ENCODE assay signal across 8 mouse cellular contexts in genomic region chr3:28523004-28523482, GRCm38 (mm10).
DNase-seq lines count a peak whose midpoint lies in the region; ATAC-seq lines count a peak whose summit lies in the region.
"Had no signal": no experiment of that assay in that cellular context is flagged by ENCODE, and none has a peak within 500 bp of the region (broad histone marks: within the 10 kb centered on the region; RNA-seq: fewer than 3 reads in every experiment).

No protein-coding gene starts in this region.

- no peaks in the 10 kb centered on the region for H3K36me3 ChIP-seq in lung, embryonic 15.5 days
- H3K36me3 ChIP-seq in hindbrain, embryonic 15.5 days, result no peaks in the 10 kb centered on the region
- H3K36me3 ChIP-seq in stomach, embryonic 14.5 days (ENCODE audit: control insufficient read depth, insufficient read depth, low read length), result no peaks in the 10 kb centered on the region
- H3K36me3 ChIP-seq in liver, embryonic 11.5 days (ENCODE audit: control insufficient read depth, insufficient read depth, low read length), result no peaks in the 10 kb centered on the region
- H3K36me3 ChIP-seq: midbrain, embryonic 12.5 days had no signal

- WGBS in lung, embryonic 15.5 days, result 32% methylated on average over 6 of the region's 6 CpGs
- WGBS in hindbrain, embryonic 15.5 days, result 38% methylated on average over 6 of the region's 6 CpGs
- 38% methylated on average over 6 of the region's 6 CpGs for WGBS in stomach, embryonic 14.5 days
- 62% methylated on average over 6 of the region's 6 CpGs for WGBS in liver, embryonic 11.5 days

- H3K4me2 ChIP-seq in lung, embryonic 15.5 days, result no peak overlapping the region
- no peak overlapping the region for H3K4me2 ChIP-seq in hindbrain, embryonic 15.5 days
- H3K4me2 ChIP-seq in stomach, embryonic 14.5 days (replicated peaks; ENCODE audit: low read depth, low read length), result no peak overlapping the region
- H3K4me2 ChIP-seq in liver, embryonic 11.5 days, result no peak overlapping the region
- H3K4me2 ChIP-seq: midbrain, embryonic 12.5 days had no signal

- peak overlapping the region; percentile 60 for H3K27ac ChIP-seq in lung, embryonic 15.5 days
- peak overlapping the region; percentile 40; the same call in 1 of the 2 replicates for H3K27ac ChIP-seq in hindbrain, embryonic 15.5 days (replicated peaks)
- H3K27ac ChIP-seq in stomach, embryonic 14.5 days (ENCODE audit: low read length), result peak overlapping the region; percentile 27; the same call in 1 of the 2 replicates
- no peak overlapping the region for H3K27ac ChIP-seq in liver, embryonic 11.5 days (ENCODE audit: low read depth, low read length)
- H3K27ac ChIP-seq: midbrain, embryonic 12.5 days had no signal

- H3K9me3 ChIP-seq in lung, embryonic 15.5 days, result no peaks in the 10 kb centered on the region
- H3K9me3 ChIP-seq in hindbrain, embryonic 15.5 days, result no peaks in the 10 kb centered on the region
- no peaks in the 10 kb centered on the region for H3K9me3 ChIP-seq in stomach, embryonic 14.5 days (ENCODE audit: control insufficient read depth, low read depth, low read length)
- H3K9me3 ChIP-seq in liver, embryonic 11.5 days (ENCODE audit: control insufficient read depth, low read length), result no peaks in the 10 kb centered on the region
- H3K9me3 ChIP-seq: midbrain, embryonic 12.5 days had no signal

- H3K4me1 ChIP-seq in lung, embryonic 15.5 days, result peaks cover 5% of the 10 kb centered on the region; the same call in 1 of the 2 replicates
- H3K4me1 ChIP-seq in hindbrain, embryonic 15.5 days (replicated peaks), result peaks cover 11% of the 10 kb centered on the region
- H3K4me1 ChIP-seq in stomach, embryonic 14.5 days (ENCODE audit: control insufficient read depth, insufficient read depth, low read length), result peaks cover 5% of the 10 kb centered on the region; the same call in 1 of the 2 replicates
- no peaks in the 10 kb centered on the region for H3K4me1 ChIP-seq in liver, embryonic 11.5 days (replicated peaks; ENCODE audit: control insufficient read depth, insufficient read depth, low read length)

- H3K27me3 ChIP-seq in lung, embryonic 15.5 days, result no peaks in the 10 kb centered on the region
- no peaks in the 10 kb centered on the region for H3K27me3 ChIP-seq in hindbrain, embryonic 15.5 days
- H3K27me3 ChIP-seq in stomach, embryonic 14.5 days (ENCODE audit: control insufficient read depth, insufficient read depth, low read length), result no peaks in the 10 kb centered on the region
- H3K27me3 ChIP-seq in liver, embryonic 11.5 days (replicated peaks; ENCODE audit: control insufficient read depth, insufficient read depth, low read length), result no peaks in the 10 kb centered on the region
- H3K27me3 ChIP-seq: midbrain, embryonic 12.5 days had no signal

- no peak overlapping the region for H3K9ac ChIP-seq in lung, embryonic 15.5 days
- H3K9ac ChIP-seq in hindbrain, embryonic 15.5 days, result no peak overlapping the region
- H3K9ac ChIP-seq in stomach, embryonic 14.5 days (replicated peaks; ENCODE audit: low read depth, low read length), result no peak overlapping the region
- no peak overlapping the region for H3K9ac ChIP-seq in liver, embryonic 11.5 days (ENCODE audit: low read depth, low read length)
- H3K9ac ChIP-seq: midbrain, embryonic 12.5 days had no signal

- DNase-seq in lung, postnatal 14 days, result no peak
- peak; percentile 3 for DNase-seq in gonadal fat pad, adult 2 months (ENCODE audit: low read depth)
- DNase-seq in thymus, postnatal 36 days, result no peak
- no peak for DNase-seq in liver, embryonic 11.5 days (ENCODE audit: low spot score)

- peak; percentile 92 for ATAC-seq in lung, embryonic 15.5 days (ENCODE audit: borderline replicate concordance, extremely low read depth, low FRiP score, low TSS enrichment)
- peak; percentile 71 for ATAC-seq in hindbrain, embryonic 15.5 days (ENCODE audit: low FRiP score, low read depth)
- ATAC-seq in stomach, embryonic 14.5 days (ENCODE audit: insufficient number of reproducible peaks, insufficient read depth, low FRiP score, low read depth), result no peak; the same call in 1 of the 2 replicates
- no peak for ATAC-seq in liver, embryonic 11.5 days (replicated peaks; ENCODE audit: low FRiP score)

- H3K4me3 ChIP-seq in lung, embryonic 15.5 days, result no peak overlapping the region
- no peak overlapping the region for H3K4me3 ChIP-seq in hindbrain, embryonic 15.5 days
- H3K4me3 ChIP-seq in stomach, embryonic 14.5 days (ENCODE audit: low read depth, low read length), result no peak overlapping the region
- H3K4me3 ChIP-seq in liver, embryonic 11.5 days (ENCODE audit: low read depth, low read length), result no peak overlapping the region
- H3K4me3 ChIP-seq: midbrain, embryonic 12.5 days had no signal

Comparison
In these comparisons a context has a peak if more than half of its experiments do, and no peak if none do; other contexts are left out.
1. ATAC-seq: peak in lung, embryonic 15.5 days (single experiment) and hindbrain, embryonic 15.5 days (single experiment); none in stomach, embryonic 14.5 days (single experiment) and liver, embryonic 11.5 days (single experiment).